Mouse (Mus musculus) erythroblast, embryonic 14.5 days (primary cell): Measurements from ENCODE around the gene Kdm7a. TPM values are rescaled to one million over a fixed set of nuclear protein-coding genes. Genes with fewer than 3 reads are reported as not detected.
A peak's percentile ranks its signal among the peaks of the same experiment; 100 is the strongest.

Experiments used
- H3K27me3 ChIP-seq: 2 replicates; pipeline ENCODE4 v1.6.1; 2012; ENCODE audit warnings: inconsistent platforms; ENCODE audit not compliant: control insufficient read depth
- H3K36me3 ChIP-seq: 2 replicates; pipeline ENCODE4 v1.6.1; 2012; ENCODE audit warnings: mild to moderate bottlenecking, inconsistent platforms; ENCODE audit not compliant: control insufficient read depth
- H3K4me1 ChIP-seq: 2 replicates; pipeline ENCODE4 v1.6.1; 2012; ENCODE audit warnings: inconsistent platforms; ENCODE audit not compliant: control insufficient read depth
- H3K4me3 ChIP-seq: replicated peaks from 2 replicates; pipeline ENCODE3; 2012; ENCODE audit warnings: moderate library complexity, mild to moderate bottlenecking, inconsistent platforms
- H3K9me3 ChIP-seq: 2 replicates; pipeline ENCODE4 v1.6.1; 2012; ENCODE audit warnings: low read length, inconsistent platforms, mixed read lengths; ENCODE audit not compliant: control insufficient read depth
- GATA1 ChIP-seq: IDR thresholded peaks from 2 replicates; pipeline ENCODE4 v1.6.1; 2012; ENCODE audit warnings: low read length, inconsistent platforms, mixed read lengths
- TAL1 ChIP-seq: IDR thresholded peaks from 3 replicates; pipeline ENCODE4 v1.6.1; 2012; ENCODE audit warnings: low read length, inconsistent platforms, mixed read lengths
- polyA plus RNA-seq: library from polyadenylated mRNA; stranded (reverse); fragments of >175 nt; gene quantifications from 2 replicates; pipeline ENCODE4 v1.2.3, GENCODE M21; 2012

The Kdm7a gene
- polyA plus RNA-seq, 1 experiment: 0.79 TPM

DNA sequence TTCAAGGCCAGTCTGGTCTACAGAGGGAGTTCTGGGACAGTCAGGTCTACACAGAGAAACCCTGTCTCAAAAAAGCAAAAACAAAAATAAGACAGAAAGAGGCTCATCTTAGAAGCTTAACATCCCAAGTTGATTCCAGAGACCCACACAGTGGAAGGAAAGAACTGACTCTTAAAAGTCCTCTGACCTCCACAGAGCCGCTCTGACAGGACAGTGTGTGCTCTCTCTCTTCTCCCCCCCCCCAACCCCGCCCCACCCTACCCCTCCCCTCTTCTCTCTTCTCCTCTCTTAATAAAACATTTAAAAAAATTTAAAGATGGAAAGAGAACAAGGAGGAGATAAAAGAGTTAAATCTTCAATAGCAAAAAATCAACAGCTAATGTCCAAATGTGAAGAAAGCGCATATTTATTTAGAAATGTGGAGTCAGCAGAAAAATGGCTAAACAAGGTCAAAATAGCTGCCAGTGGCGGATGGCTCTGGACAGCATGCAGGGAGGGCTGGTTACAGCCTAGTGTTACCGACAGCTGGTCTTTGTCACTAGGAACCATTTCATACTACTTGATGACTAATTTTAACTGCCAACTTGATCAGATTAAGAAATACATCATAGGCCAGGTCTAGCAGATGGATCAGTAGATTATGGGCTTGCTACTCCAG is 8.5 kb upstream of the Kdm7a start:
- H3K4me1 ChIP-seq: no peaks in the 10 kb centered on the region
- TF ChIP-seq GATA1 (no peak), TAL1 (no peak)

DNA sequence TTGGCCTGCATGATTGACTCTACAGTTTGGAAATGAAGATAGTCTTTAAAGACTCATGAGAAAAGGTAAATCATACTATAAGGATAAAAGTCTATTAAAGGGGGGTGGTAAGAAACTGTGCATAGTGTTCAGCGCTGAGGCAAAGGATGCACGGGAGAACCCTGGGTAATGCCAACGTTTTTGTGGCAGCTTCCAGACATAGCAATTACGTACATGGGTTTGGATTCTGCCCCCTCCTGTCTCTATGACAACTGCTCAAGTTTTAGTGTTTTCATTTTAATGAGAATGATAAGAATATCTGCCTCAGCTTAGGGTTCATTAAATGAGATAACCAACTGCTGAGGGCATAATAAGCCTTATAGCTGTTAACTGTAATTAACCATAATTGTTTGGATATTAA is 3.1 kb upstream of the Kdm7a start:
- peaks cover 30% of the 10 kb centered on the region for H3K27me3 ChIP-seq
- H3K9me3 ChIP-seq: no peaks in the 10 kb centered on the region
- no peaks in the 10 kb centered on the region for H3K36me3 ChIP-seq
- no peak for TF ChIP-seq TAL1
- TF ChIP-seq GATA1: no peak
- H3K4me3 ChIP-seq: no peak overlapping the region
- H3K4me1 ChIP-seq: peaks cover 10% of the 10 kb centered on the region

More for the DNA sequence above, 8.5 kb upstream of the Kdm7a start:
- no peaks in the 10 kb centered on the region for H3K36me3 ChIP-seq
- peaks cover 16% of the 10 kb centered on the region for H3K27me3 ChIP-seq
- peaks cover 5% of the 10 kb centered on the region for H3K9me3 ChIP-seq
- H3K4me3 ChIP-seq: no peak overlapping the region

DNA sequence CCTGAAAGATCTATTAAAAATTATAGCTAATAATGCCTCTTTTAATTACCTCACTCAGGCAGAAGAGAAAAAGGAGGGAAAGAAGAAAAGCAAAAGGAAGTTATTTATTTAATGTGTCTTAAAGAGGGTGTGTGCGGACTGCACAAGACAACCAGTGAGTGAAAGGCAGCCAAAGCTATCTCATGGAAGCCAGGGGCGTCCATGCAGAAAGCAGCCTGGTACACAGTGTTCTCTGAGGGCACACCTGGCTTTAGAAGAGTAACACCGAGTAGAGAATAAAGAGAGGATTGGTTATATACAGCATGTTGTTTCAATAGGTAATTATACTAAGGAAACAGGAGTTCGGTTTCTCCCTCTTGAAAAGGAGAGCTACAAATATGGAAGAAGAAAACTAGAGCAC is 1.6 kb upstream of the Kdm7a start:
- H3K27me3 ChIP-seq: peaks cover 30% of the 10 kb centered on the region
- no peak overlapping the region for H3K4me3 ChIP-seq
- peaks cover 3% of the 10 kb centered on the region for H3K36me3 ChIP-seq
- no peak for TF ChIP-seq TAL1
- TF ChIP-seq GATA1: no peak
- H3K4me1 ChIP-seq: peaks cover 25% of the 10 kb centered on the region
- no peaks in the 10 kb centered on the region for H3K9me3 ChIP-seq

DNA sequence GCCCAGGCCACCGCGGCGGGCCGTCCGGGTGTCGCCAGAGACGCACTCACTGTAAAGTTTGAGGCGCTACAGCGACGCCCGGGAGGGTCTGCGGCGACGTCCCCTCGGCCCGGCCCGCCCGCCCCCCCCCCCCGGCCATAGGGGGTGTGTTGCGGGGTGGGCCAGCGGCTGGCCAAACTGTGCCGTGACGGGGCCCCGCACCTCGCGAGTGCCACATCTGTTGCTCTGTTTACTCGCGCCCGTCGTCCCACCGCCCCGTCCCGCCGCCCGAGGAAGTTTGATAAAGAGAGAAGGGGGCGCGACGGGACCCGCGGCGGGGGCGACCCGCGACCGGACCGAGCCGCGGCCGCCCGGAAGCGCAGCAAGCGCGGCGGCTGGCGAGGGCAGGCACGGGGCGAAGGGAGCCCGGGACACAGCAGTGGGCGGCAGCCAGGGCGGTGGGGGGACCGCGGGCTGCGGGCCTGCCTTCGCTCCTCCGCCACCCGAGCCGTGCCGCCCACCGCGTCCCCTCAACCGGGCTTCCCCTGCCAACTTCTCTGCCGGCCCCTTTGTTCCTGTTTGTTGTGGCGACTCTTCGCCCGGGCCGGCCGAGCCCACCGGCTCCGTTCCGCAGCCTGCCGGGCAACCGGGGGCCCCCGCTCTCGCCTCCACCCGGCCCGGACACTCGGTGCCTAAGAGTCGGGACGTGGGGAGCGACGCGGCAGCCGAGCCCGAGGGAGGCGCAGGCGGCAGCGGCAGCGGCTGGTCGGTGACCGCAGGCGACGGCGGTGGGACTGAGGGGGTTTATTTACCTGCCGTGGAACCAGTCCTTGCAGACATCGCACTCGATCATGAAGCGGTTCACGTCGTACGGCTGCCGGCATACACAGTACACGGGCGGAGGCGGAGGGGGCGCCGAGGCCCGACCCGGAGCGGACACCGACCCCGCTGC is 674 bp downstream of the Kdm7a start:
- TF ChIP-seq GATA1 (no peak), TAL1 (no peak)

DNA sequence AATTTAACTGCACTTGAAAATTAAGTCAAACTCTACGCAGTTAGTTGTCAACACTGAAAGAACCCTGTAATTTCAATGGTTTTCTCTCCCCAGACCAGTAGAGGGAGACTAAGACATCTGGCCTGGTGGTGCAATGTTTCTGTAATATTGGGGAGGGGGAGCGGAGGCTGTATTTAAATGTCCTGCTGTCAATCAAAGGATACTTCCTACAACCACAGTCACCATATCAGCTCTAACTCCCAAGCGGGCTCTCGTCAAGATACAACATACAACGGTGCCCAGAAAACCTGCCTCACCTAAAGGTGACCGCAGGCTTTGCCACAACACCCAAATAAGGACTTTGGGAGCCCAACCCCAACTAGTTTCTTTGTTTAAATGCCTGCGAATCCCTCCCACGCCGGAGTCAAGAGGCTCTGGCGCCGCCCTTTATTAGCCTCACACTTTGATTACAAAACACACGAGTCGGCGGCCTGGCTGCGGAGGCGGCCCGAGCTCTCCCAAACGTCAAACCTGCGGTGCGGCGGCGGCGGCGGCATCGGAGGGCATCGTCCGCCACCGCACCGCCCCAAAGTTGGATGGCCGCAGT is 1.4 kb downstream of the Kdm7a start:
- Histone ChIP-seq H3K27me3 (peaks cover 16% of the 10 kb centered on the region), H3K4me1 (peaks cover 53% of the 10 kb centered on the region), H3K36me3 (peaks cover 19% of the 10 kb centered on the region), H3K9me3 (no peaks in the 10 kb centered on the region), H3K4me3 (peak overlapping the region; percentile 89)
- TF ChIP-seq TAL1: no peak
- TF ChIP-seq GATA1: no peak

More for the DNA sequence above, 674 bp downstream of the Kdm7a start:
- Histone ChIP-seq H3K4me3 (peak overlapping the region; percentile 89), H3K4me1 (peaks cover 45% of the 10 kb centered on the region), H3K27me3 (peaks cover 19% of the 10 kb centered on the region), H3K9me3 (no peaks in the 10 kb centered on the region), H3K36me3 (peaks cover 12% of the 10 kb centered on the region)

DNA sequence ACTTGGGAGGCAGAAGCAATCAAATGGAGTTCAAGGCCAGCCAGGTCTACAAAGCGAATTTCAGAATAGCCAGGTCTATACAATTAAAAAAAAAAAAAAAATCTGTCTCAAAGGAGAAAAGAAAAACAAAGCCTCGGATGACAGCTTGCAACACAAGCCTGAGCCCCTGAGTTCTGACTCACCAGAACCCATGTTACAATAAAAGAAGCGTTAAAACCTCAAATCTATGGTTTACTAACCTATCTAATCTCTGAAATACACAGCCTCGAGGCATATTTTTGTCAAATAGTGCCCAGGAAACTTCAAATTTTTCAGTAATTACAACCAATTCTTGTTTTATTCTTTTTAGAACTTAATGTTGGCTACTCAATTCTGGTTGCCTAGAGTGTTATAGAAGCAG is 2.1 kb downstream of the Kdm7a start:
- no peak for TF ChIP-seq TAL1
- no peak for TF ChIP-seq GATA1
- Histone ChIP-seq H3K27me3 (peaks cover 16% of the 10 kb centered on the region), H3K4me3 (peak overlapping the region; percentile 89), H3K4me1 (peaks cover 55% of the 10 kb centered on the region), H3K9me3 (no peaks in the 10 kb centered on the region), H3K36me3 (peaks cover 21% of the 10 kb centered on the region)

DNA sequence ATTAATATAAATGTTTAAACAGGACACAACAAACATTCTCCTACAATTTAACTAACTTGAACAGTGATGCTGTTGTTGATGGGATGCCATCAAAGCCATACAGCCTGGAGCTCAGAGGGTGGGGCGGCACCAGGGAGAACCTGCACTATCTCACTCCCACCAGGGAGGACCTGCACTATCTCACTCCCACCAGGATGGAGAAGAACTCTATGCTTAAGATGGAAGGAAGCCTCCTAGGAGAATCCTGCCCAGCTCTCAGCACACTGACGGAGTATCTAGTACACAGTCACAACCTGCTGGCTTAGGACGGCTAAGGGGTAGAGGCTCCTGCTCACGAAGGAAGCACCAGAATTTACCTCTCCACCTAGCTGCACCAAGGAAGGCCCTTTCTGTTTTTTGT is 3.4 kb downstream of the Kdm7a start:
- Histone ChIP-seq H3K9me3 (no peaks in the 10 kb centered on the region), H3K4me3 (peak overlapping the region; percentile 89), H3K27me3 (peaks cover 14% of the 10 kb centered on the region), H3K36me3 (peaks cover 31% of the 10 kb centered on the region), H3K4me1 (peaks cover 66% of the 10 kb centered on the region)
- TF ChIP-seq GATA1 (peak; percentile 95), TAL1 (peak; percentile 98)

DNA sequence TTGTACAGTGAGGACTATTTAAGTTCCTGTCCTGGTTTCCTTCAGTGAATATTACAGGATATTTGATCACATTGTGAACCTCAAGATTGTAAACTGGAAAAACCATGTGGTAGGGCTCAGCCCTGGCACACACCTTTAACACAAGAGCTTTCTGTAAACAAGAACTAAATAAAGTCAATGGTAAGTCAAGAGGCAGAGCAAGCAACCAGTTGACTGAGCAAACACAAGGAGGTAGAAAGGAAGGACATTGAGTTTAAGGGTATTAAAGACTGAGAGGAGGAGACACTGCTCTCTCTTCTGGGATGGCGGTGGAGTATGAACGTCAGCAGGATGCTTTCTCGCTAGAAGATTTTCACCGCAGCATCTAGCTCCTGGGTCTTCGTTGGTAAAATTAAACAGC is 13.6 kb downstream of the Kdm7a start:
- Histone ChIP-seq H3K4me3 (no peak overlapping the region), H3K4me1 (peaks cover 54% of the 10 kb centered on the region), H3K27me3 (no peaks in the 10 kb centered on the region), H3K9me3 (no peaks in the 10 kb centered on the region), H3K36me3 (peaks cover 57% of the 10 kb centered on the region)
- no peak for TF ChIP-seq GATA1
- TF ChIP-seq TAL1: no peak

DNA sequence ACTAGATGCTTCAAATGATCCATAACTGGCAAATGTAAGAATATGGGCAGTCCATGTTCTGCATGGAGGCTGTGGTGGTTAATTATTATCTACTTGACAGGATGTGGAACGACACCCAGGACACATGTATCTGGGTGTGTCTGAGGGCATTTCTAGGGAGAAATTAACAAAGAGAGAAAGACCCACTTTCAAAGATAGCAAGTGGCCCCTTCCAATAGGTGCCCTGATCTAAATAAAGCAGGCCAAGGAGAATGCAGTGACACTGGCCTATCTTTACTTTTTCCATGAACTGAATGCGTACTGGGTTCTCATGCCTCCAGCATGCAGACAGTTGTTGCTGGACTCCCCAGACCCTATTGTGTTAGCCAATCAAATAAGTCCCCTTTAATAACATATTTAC is 15.1 kb downstream of the Kdm7a start:
- peaks cover 53% of the 10 kb centered on the region for H3K36me3 ChIP-seq
- no peak overlapping the region for H3K4me3 ChIP-seq
- peaks cover 49% of the 10 kb centered on the region for H3K4me1 ChIP-seq
- no peaks in the 10 kb centered on the region for H3K9me3 ChIP-seq
- TF ChIP-seq TAL1 (no peak), GATA1 (no peak)
- no peaks in the 10 kb centered on the region for H3K27me3 ChIP-seq
